Mouse (Mus musculus): ENCODE data around the gene Shank3. TPM values are rescaled to one million over a fixed set of nuclear protein-coding genes. Genes with fewer than 3 reads are reported as not detected.

Gene Shank3
- polyA plus RNA-seq, 1 experiment from 2014 or later: 1.8 TPM

- no peak for ATAC-seq
- Histone ChIP-seq H3K9ac (replicated peaks; ENCODE audit: low read depth) (no peak overlapping the region), H3K9me3 (ENCODE audit: low read length) (no peaks in the 10 kb centered on the region), H3K4me2 (replicated peaks; ENCODE audit: low read depth, low read length) (no peak overlapping the region), H3K4me1 (ENCODE audit: insufficient read depth, low read depth, low read length) (no peaks in the 10 kb centered on the region), H3K27me3 (replicated peaks; ENCODE audit: insufficient read depth, low read length) (no peaks in the 10 kb centered on the region), H3K36me3 (ENCODE audit: insufficient read depth, low read length) (no peaks in the 10 kb centered on the region), H3K27ac (ENCODE audit: low read length) (no peak overlapping the region), H3K4me3 (ENCODE audit: low read depth, low read length) (no peak overlapping the region)
- DNase-seq (ENCODE audit: low spot score): no peak
- no peak for TF ChIP-seq CTCF (IDR thresholded peaks at IDR 0.05)
- no peak for TF ChIP-seq EP300 (IDR thresholded peaks at IDR 0.05)
- WGBS: 8% methylated on average over 1 of the region's 1 CpGs
Measured at GRCm38 (mm10) chr15:89465052-89465451, 34.4 kb upstream of the Shank3 start.

DNA sequence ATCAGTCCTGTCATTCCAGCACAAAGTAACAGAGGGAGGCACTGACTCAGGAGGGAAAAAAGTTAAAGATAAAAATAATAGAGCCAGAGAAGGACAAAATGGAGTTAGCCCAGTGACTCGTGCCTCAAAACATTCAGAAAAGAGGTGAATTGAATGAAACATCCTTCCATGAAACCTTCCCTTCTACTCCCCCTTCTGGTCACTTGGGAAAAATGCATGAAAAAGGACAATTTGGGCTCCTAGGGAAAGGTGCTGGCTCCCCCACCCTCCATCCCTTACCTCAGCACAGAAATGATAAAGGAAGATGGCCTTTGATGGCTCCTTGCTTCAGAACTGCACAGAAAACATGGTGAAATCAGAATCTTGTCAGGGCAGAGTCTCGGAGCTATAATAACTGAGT, 30.8 kb upstream of the Shank3 start:
- ATAC-seq: no peak
- peak; percentile 77 for TF ChIP-seq CTCF (IDR thresholded peaks at IDR 0.05)
- no peak for TF ChIP-seq EP300 (IDR thresholded peaks at IDR 0.05)
- Histone ChIP-seq H3K9me3 (ENCODE audit: low read length) (no peaks in the 10 kb centered on the region), H3K36me3 (ENCODE audit: insufficient read depth, low read length) (no peaks in the 10 kb centered on the region), H3K27me3 (replicated peaks; ENCODE audit: insufficient read depth, low read length) (no peaks in the 10 kb centered on the region), H3K4me2 (replicated peaks; ENCODE audit: low read depth, low read length) (no peak overlapping the region), H3K27ac (ENCODE audit: low read length) (no peak overlapping the region), H3K4me1 (ENCODE audit: insufficient read depth, low read depth, low read length) (no peaks in the 10 kb centered on the region), H3K4me3 (ENCODE audit: low read depth, low read length) (no peak overlapping the region), H3K9ac (replicated peaks; ENCODE audit: low read depth) (no peak overlapping the region)
- DNase-seq (ENCODE audit: low spot score): peak; percentile 51
- 20% methylated on average over 2 of the region's 2 CpGs for WGBS

- no peak overlapping the region for H3K4me2 ChIP-seq (replicated peaks; ENCODE audit: low read depth, low read length)
- H3K4me3 ChIP-seq (ENCODE audit: low read depth, low read length): no peak overlapping the region
- WGBS: 83% methylated on average over 4 of the region's 4 CpGs
Measured at GRCm38 (mm10) chr15:89471476-89471875, 27.9 kb upstream of the Shank3 start.

DNA sequence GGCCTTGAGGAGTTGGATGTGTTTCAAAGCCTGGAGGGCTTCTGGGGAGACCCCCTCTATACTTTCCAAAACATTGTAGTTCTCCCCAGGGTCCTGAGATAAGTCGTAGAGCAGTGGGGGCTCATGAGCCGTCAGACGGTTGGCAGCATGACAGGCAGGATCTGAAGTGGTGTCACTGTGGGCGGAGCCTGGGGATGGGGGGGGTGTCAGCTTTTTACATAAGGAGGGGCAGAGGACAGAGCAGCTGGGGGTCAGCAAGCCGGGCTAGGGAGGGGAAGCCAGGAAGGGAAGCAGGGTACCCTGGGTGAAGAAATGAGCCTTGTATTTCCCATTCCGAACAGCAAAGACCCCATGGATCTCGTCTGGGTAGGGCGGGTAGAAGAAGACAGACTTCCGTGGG, 26.1 kb upstream of the Shank3 start:
- ATAC-seq: no peak
- Histone ChIP-seq H3K27ac (ENCODE audit: low read length) (no peak overlapping the region), H3K36me3 (ENCODE audit: insufficient read depth, low read length) (no peaks in the 10 kb centered on the region), H3K9me3 (ENCODE audit: low read length) (no peaks in the 10 kb centered on the region), H3K27me3 (replicated peaks; ENCODE audit: insufficient read depth, low read length) (no peaks in the 10 kb centered on the region), H3K4me2 (replicated peaks; ENCODE audit: low read depth, low read length) (no peak overlapping the region), H3K4me1 (ENCODE audit: insufficient read depth, low read depth, low read length) (peaks cover 8% of the 10 kb centered on the region; the same call in 1 of the 2 replicates), H3K4me3 (ENCODE audit: low read depth, low read length) (no peak overlapping the region), H3K9ac (replicated peaks; ENCODE audit: low read depth) (no peak overlapping the region)
- TF ChIP-seq EP300 (IDR thresholded peaks at IDR 0.05) (no peak), CTCF (IDR thresholded peaks at IDR 0.05) (no peak)
- 65% methylated on average over 9 of the region's 9 CpGs for WGBS
- DNase-seq (ENCODE audit: low spot score): no peak

More at GRCm38 (mm10) chr15:89471476-89471875, 27.9 kb upstream of the Shank3 start:
- TF ChIP-seq EP300 (IDR thresholded peaks at IDR 0.05) (no peak), CTCF (IDR thresholded peaks at IDR 0.05) (no peak)
- H3K9ac ChIP-seq (replicated peaks; ENCODE audit: low read depth): no peak overlapping the region
- no peaks in the 10 kb centered on the region for H3K36me3 ChIP-seq (ENCODE audit: insufficient read depth, low read length)
- H3K4me1 ChIP-seq (ENCODE audit: insufficient read depth, low read depth, low read length): peaks cover 8% of the 10 kb centered on the region; the same call in 1 of the 2 replicates
- ATAC-seq: no peak
- no peaks in the 10 kb centered on the region for H3K27me3 ChIP-seq (replicated peaks; ENCODE audit: insufficient read depth, low read length)
- no peak overlapping the region for H3K27ac ChIP-seq (ENCODE audit: low read length)
- H3K9me3 ChIP-seq (ENCODE audit: low read length): no peaks in the 10 kb centered on the region
- no peak for DNase-seq (ENCODE audit: low spot score)

DNA sequence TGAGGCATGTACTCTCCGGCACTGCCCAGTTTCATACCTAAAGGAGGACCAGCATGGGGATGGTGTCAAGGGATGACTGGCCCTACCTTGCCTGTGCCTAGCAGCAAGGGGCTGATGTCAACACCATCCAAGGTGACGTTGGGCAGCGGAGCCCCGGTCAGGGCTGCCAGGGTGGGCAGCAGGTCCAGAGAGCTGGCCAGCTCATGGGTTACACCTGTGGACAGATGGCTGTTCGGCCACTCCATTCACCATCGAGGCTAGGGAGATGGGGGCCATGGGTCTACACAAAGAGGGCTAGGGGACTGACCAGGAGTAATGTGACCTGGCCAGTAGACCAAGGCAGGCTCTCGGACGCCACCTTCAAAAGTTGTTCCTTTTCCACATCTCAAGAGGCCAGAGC, 25.5 kb upstream of the Shank3 start:
- WGBS: 96% methylated on average over 8 of the region's 8 CpGs
- H3K4me2 ChIP-seq (replicated peaks; ENCODE audit: low read depth, low read length): no peak overlapping the region
- no peaks in the 10 kb centered on the region for H3K9me3 ChIP-seq (ENCODE audit: low read length)
- TF ChIP-seq CTCF (IDR thresholded peaks at IDR 0.05) (no peak), EP300 (IDR thresholded peaks at IDR 0.05) (no peak)
- DNase-seq (ENCODE audit: low spot score) (no peak), ATAC-seq (no peak)
- H3K27ac ChIP-seq (ENCODE audit: low read length): no peak overlapping the region
- H3K9ac ChIP-seq (replicated peaks; ENCODE audit: low read depth): no peak overlapping the region
- no peaks in the 10 kb centered on the region for H3K27me3 ChIP-seq (replicated peaks; ENCODE audit: insufficient read depth, low read length)
- H3K36me3 ChIP-seq (ENCODE audit: insufficient read depth, low read length): no peaks in the 10 kb centered on the region
- H3K4me1 ChIP-seq (ENCODE audit: insufficient read depth, low read depth, low read length): peaks cover 8% of the 10 kb centered on the region; the same call in 1 of the 2 replicates
- no peak overlapping the region for H3K4me3 ChIP-seq (ENCODE audit: low read depth, low read length)

DNA sequence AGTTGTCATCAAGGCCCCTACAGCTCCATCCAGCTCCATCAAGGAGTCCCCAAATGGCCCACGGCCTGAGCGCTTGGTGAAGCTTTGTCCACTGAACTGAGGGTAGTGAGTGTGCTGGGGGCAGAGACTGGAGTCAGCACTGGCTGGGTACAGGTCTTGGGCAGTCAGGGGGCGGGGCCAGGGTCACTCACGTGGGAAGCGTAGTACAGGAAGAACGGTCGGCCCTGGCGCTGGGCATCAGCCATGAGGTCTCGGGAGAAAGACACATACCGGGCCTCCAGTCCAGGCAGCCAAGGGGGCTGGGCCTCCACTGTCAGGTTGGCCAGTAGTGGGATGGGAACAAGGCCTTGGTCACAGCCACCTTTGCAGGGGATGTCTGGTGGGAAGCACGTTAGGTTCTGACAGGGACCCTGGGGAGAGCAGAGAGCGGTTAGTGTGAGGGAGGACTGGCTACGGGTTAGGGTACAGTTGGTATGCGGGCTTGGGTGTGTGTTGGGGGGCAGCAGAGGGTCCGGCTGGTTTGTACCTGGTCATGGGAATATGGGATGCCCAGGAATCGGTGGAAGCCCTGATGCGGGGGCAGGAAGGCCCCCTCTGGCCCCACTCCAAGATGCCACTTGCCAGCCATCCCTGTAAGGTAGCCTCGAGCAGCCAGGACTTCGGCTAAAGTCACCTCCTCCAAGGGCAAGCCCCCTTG, 24.7 kb upstream of the Shank3 start:
- peaks cover 8% of the 10 kb centered on the region; the same call in 1 of the 2 replicates for H3K4me1 ChIP-seq (ENCODE audit: insufficient read depth, low read depth, low read length)
- 91% methylated on average over 19 of the region's 19 CpGs for WGBS
- no peaks in the 10 kb centered on the region for H3K36me3 ChIP-seq (ENCODE audit: insufficient read depth, low read length)
- no peak overlapping the region for H3K9ac ChIP-seq (replicated peaks; ENCODE audit: low read depth)
- TF ChIP-seq EP300 (IDR thresholded peaks at IDR 0.05): no peak
- no peaks in the 10 kb centered on the region for H3K9me3 ChIP-seq (ENCODE audit: low read length)
- ATAC-seq (no peak), DNase-seq (ENCODE audit: low spot score) (no peak)
- no peak overlapping the region for H3K4me2 ChIP-seq (replicated peaks; ENCODE audit: low read depth, low read length)
- H3K27ac ChIP-seq (ENCODE audit: low read length): no peak overlapping the region
- H3K27me3 ChIP-seq (replicated peaks; ENCODE audit: insufficient read depth, low read length): no peaks in the 10 kb centered on the region
- H3K4me3 ChIP-seq (ENCODE audit: low read depth, low read length): no peak overlapping the region
